Mouse (Mus musculus): ENCODE measurements around the gene Srcin1.

The Srcin1 gene

GRCm38 (mm10) chr11:97509058-97509457 is 66.9 kb downstream of the Srcin1 start:
- DNase-seq (ENCODE audit: extremely low spot score), result no peak

GRCm38 (mm10) chr11:97508198-97508597 is 67.8 kb downstream of the Srcin1 start:
- no peak for DNase-seq (ENCODE audit: extremely low spot score)

GRCm38 (mm10) chr11:97506331-97506730 is 69.7 kb downstream of the Srcin1 start:
- no peak for DNase-seq (ENCODE audit: extremely low spot score)

GRCm38 (mm10) chr11:97505784-97506183 is 70.2 kb downstream of the Srcin1 start:
- DNase-seq (ENCODE audit: extremely low spot score), result no peak

- no peak for DNase-seq (ENCODE audit: extremely low spot score)
These were observed 73.1 kb downstream of the Srcin1 start for GRCm38 (mm10) chr11:97502846-97503245.

- no peak for DNase-seq (ENCODE audit: extremely low spot score)
These were observed 73.6 kb downstream of the Srcin1 start for GRCm38 (mm10) chr11:97502383-97502782.

- peak; percentile 34 for DNase-seq (ENCODE audit: extremely low spot score)
These were observed 75.1 kb downstream of the Srcin1 start for GRCm38 (mm10) chr11:97500720-97501448.

- DNase-seq (ENCODE audit: extremely low spot score), result no peak
These were observed 75.9 kb downstream of the Srcin1 start, which contains the start of gene 4933428G20Rik for GRCm38 (mm10) chr11:97499865-97500719. Gene 4933428G20Rik, minus strand, starts transcription at chr11:97500340.

- DNase-seq (ENCODE audit: extremely low spot score), result no peak
These were observed 78.4 kb downstream of the Srcin1 start for GRCm38 (mm10) chr11:97497543-97497942.

GRCm38 (mm10) chr11:97492836-97493235 is 83.2 kb downstream of the Srcin1 start:
- no peak for DNase-seq (ENCODE audit: extremely low spot score)

GRCm38 (mm10) chr11:97491640-97492039 is 84.3 kb downstream of the Srcin1 start:
- no peak for DNase-seq (ENCODE audit: extremely low spot score)

- peak; percentile 86 for DNase-seq (ENCODE audit: extremely low spot score)
These were observed 86.2 kb downstream of the Srcin1 start for GRCm38 (mm10) chr11:97489589-97490324.

GRCm38 (mm10) chr11:97487656-97488055 is 88.3 kb downstream of the Srcin1 start:
- no peak for DNase-seq (ENCODE audit: extremely low spot score)

GRCm38 (mm10) chr11:97485661-97486060 is 90.3 kb downstream of the Srcin1 start:
- DNase-seq (ENCODE audit: extremely low spot score), result no peak

- DNase-seq (ENCODE audit: extremely low spot score), result no peak
These were observed 96.2 kb downstream of the Srcin1 start for GRCm38 (mm10) chr11:97479824-97480223.

GRCm38 (mm10) chr11:97479085-97479484 is 96.9 kb downstream of the Srcin1 start:
- DNase-seq (ENCODE audit: extremely low spot score), result no peak

- no peak for DNase-seq (ENCODE audit: extremely low spot score)
These were observed 97.6 kb downstream of the Srcin1 start for GRCm38 (mm10) chr11:97478345-97478744.

- no peak for DNase-seq (ENCODE audit: extremely low spot score)
These were observed 98.6 kb downstream of the Srcin1 start for GRCm38 (mm10) chr11:97477431-97477830.

GRCm38 (mm10) chr11:97476334-97477095 is 99.5 kb downstream of the Srcin1 start:
- DNase-seq (ENCODE audit: extremely low spot score), result peak; percentile 79

GRCm38 (mm10) chr11:97471276-97471675 is 104.7 kb downstream of the Srcin1 start:
- DNase-seq (ENCODE audit: extremely low spot score), result no peak

GRCm38 (mm10) chr11:97469828-97470227 is 106.2 kb downstream of the Srcin1 start:
- no peak for DNase-seq (ENCODE audit: extremely low spot score)
